In genomic region chr13:112331682-112332061, GRCm38 (mm10) we compare ENCODE assay signal across 10 mouse cellular contexts. TPM values are rescaled to one million over a fixed set of nuclear protein-coding genes. Genes with fewer than 3 reads are reported as not detected.
DNase-seq lines count a peak whose midpoint lies in the region; ATAC-seq lines count a peak whose summit lies in the region.
"Had no signal": no experiment of that assay in that cellular context is flagged by ENCODE, and none has a peak within 500 bp of the region (broad histone marks: within the 10 kb centered on the region; RNA-seq: fewer than 3 reads in every experiment).

No protein-coding gene starts in this region.

- H3K9ac ChIP-seq in lung, embryonic 16.5 days (ENCODE audit: low read length) = peak overlapping the region; percentile 28; the same call in 1 of the 2 replicates
- H3K9ac ChIP-seq in hindbrain, embryonic 16.5 days (ENCODE audit: low read depth, low read length) = 0 out of 2 replicates have a peak overlapping the region, but pooled peaks have one; percentile 3
- 0 out of 2 replicates have a peak overlapping the region, but pooled peaks have one; percentile 14 for H3K9ac ChIP-seq in neural tube, embryonic 15.5 days (replicated peaks)
- H3K9ac ChIP-seq: liver, embryonic 15.5 days had no signal

- no peaks in the 10 kb centered on the region for H3K36me3 ChIP-seq in lung, embryonic 16.5 days (ENCODE audit: control insufficient read depth, insufficient read depth, low read length)
- 0 out of 2 replicates have a peak, but pooled peaks cover 5% of the 10 kb centered on the region for H3K36me3 ChIP-seq in hindbrain, embryonic 16.5 days (ENCODE audit: control insufficient read depth, insufficient read depth, low read length)
- H3K36me3 ChIP-seq in neural tube, embryonic 15.5 days = peaks cover 3% of the 10 kb centered on the region; the same call in 1 of the 2 replicates
- H3K36me3 ChIP-seq: liver, embryonic 15.5 days had no signal

- WGBS in lung, embryonic 16.5 days = 22% methylated on average over 1 of the region's 1 CpGs
- 0% methylated on average over 1 of the region's 1 CpGs for WGBS in hindbrain, embryonic 16.5 days
- 7% methylated on average over 1 of the region's 1 CpGs for WGBS in neural tube, embryonic 15.5 days

- peak; percentile 33 for DNase-seq in embryo, embryonic 11 days
- DNase-seq in embryo, embryonic 9.5 days (ENCODE audit: extremely low spot score) = no peak
- DNase-seq in lung, adult 18-20 months = no peak
- no peak for DNase-seq in thymus, adult 18-20 months
- no peak for DNase-seq in urinary bladder, adult 18-20 months (ENCODE audit: low spot score in 2 of 2)
- DNase-seq: right cerebral cortex, postnatal 14 days had no signal

- H3K27ac ChIP-seq in lung, embryonic 16.5 days (ENCODE audit: low read length) = peak overlapping the region; percentile 30
- H3K27ac ChIP-seq in hindbrain, embryonic 16.5 days (ENCODE audit: low read depth, low read length) = peak overlapping the region; percentile 71
- H3K27ac ChIP-seq in neural tube, embryonic 15.5 days (replicated peaks) = peak overlapping the region; percentile 80
- H3K27ac ChIP-seq: liver, embryonic 15.5 days had no signal

- H3K4me2 ChIP-seq in lung, embryonic 16.5 days (ENCODE audit: low read depth, low read length) = 0 out of 2 replicates have a peak overlapping the region, but pooled peaks have one; percentile 15
- H3K4me2 ChIP-seq in hindbrain, embryonic 16.5 days (ENCODE audit: low read length) = peak overlapping the region; percentile 32
- H3K4me2 ChIP-seq in neural tube, embryonic 15.5 days = peak overlapping the region; percentile 15
- H3K4me2 ChIP-seq: liver, embryonic 15.5 days had no signal

- H3K4me1 ChIP-seq in lung, embryonic 16.5 days (replicated peaks; ENCODE audit: control insufficient read depth, insufficient read depth, low read length) = peaks cover 14% of the 10 kb centered on the region
- peaks cover 18% of the 10 kb centered on the region for H3K4me1 ChIP-seq in hindbrain, embryonic 16.5 days (ENCODE audit: control insufficient read depth, insufficient read depth, low read depth, low read length)
- peaks cover 20% of the 10 kb centered on the region for H3K4me1 ChIP-seq in neural tube, embryonic 15.5 days
- H3K4me1 ChIP-seq: liver, embryonic 15.5 days had no signal

- H3K4me3 ChIP-seq in lung, embryonic 16.5 days (ENCODE audit: low read length) = no peak overlapping the region
- no peak overlapping the region for H3K4me3 ChIP-seq in hindbrain, embryonic 16.5 days (ENCODE audit: low read length)
- no peak overlapping the region for H3K4me3 ChIP-seq in neural tube, embryonic 15.5 days (replicated peaks)
- H3K4me3 ChIP-seq: liver, embryonic 15.5 days had no signal

- H3K27me3 ChIP-seq in lung, embryonic 16.5 days (ENCODE audit: control insufficient read depth, insufficient read depth, low read depth, low read length) = no peaks in the 10 kb centered on the region
- no peaks in the 10 kb centered on the region for H3K27me3 ChIP-seq in hindbrain, embryonic 16.5 days (replicated peaks; ENCODE audit: control insufficient read depth, insufficient read depth, low read length)
- no peaks in the 10 kb centered on the region for H3K27me3 ChIP-seq in neural tube, embryonic 15.5 days (replicated peaks)
- H3K27me3 ChIP-seq: liver, embryonic 15.5 days had no signal

- no peak for ATAC-seq in lung, embryonic 16.5 days (ENCODE audit: low read depth)
- ATAC-seq in hindbrain, embryonic 16.5 days = peak; percentile 87
- ATAC-seq in neural tube, embryonic 15.5 days (ENCODE audit: low FRiP score) = peak; percentile 79

- no peaks in the 10 kb centered on the region for H3K9me3 ChIP-seq in lung, embryonic 16.5 days (ENCODE audit: control insufficient read depth, low read length)
- H3K9me3 ChIP-seq in hindbrain, embryonic 16.5 days (ENCODE audit: control insufficient read depth, low read length) = no peaks in the 10 kb centered on the region
- no peaks in the 10 kb centered on the region for H3K9me3 ChIP-seq in neural tube, embryonic 15.5 days (replicated peaks)
- H3K9me3 ChIP-seq: liver, embryonic 15.5 days had no signal

RNA-seq across cellular contexts. Expression of gene Ankrd55, which starts 43.4 kb away (rescaled TPM):
- polyA plus RNA-seq in lung, embryonic 16.5 days (2015; fragmentation: Nextera tagmentation; extraction: Ambion mirVana) = 0.08 TPM in 1 of 2 replicates, not detected in the other
- polyA plus RNA-seq in hindbrain, embryonic 16.5 days (2015; fragmentation: Nextera tagmentation; extraction: Ambion mirVana) = 9.9 and 12.6 TPM in 2 replicates
- polyA plus RNA-seq in neural tube, embryonic 15.5 days (2015; fragmentation: Nextera tagmentation; extraction: Ambion mirVana) = 10.2 and 12.3 TPM in 2 replicates

Comparison
In these comparisons a context has a peak if more than half of its experiments do, and no peak if none do; other contexts are left out.
1. H3K27ac ChIP-seq: peak in every context shown above with its lines; median percentile 80 in neural tube, embryonic 15.5 days; 71 in hindbrain, embryonic 16.5 days; 30 in lung, embryonic 16.5 days.
2. RNA of gene Ankrd55, which starts 43.4 kb away (polyA plus RNA-seq): 9.9 to 12.6 TPM in hindbrain, embryonic 16.5 days and 10.2 to 12.3 TPM in neural tube, embryonic 15.5 days; 0.08 TPM in lung, embryonic 16.5 days; every median in the first group is over 10 times any median in the second.
3. Peak in every context shown above with its lines, with median percentiles within 50 percentile points of each other: H3K4me2 ChIP-seq and H3K9ac ChIP-seq.